Mouse (Mus musculus) MEL (cell line): ENCODE measurements around the gene Zfp827.

Experiments used
- MEF2A ChIP-seq: IDR thresholded peaks from 2 replicates; pipeline ENCODE4 v1.6.1; 2014; ENCODE audit warnings: low read depth, mild to moderate bottlenecking, inconsistent platforms, low read length, improper control_type of control experiment; ENCODE audit not compliant: poor library complexity, insufficient replicate concordance, severe bottlenecking; ENCODE audit errors: extremely low read depth
- POLR2AphosphoS2 ChIP-seq: IDR thresholded peaks from 2 replicates; pipeline ENCODE4 v1.6.1; 2011; ENCODE audit warnings: low read length, improper control_type of control experiment

DNA sequence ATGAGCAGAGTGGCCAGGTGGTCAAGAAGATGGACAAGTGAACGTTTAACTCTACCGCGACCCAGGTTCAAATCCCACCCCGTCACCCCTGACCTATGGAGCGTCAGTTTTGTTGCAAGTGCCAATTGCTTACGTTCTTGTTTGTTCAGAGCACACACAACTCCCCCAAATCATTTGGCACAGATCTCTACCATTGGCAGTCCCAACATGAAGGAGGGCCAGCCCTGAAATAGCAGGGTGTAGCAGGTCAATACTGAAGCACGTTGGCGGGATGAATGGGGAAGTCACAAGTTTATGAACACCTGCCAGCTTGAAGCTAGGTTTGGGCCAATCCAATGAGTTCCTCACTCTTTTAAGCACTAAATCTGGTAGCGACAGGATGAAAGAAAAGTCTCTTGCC, 46.7 kb downstream of the Zfp827 start:
- TF ChIP-seq POLR2AphosphoS2 = no peak
- TF ChIP-seq MEF2A = no peak
